Mouse (Mus musculus): ENCODE data around the gene Tbc1d7. TPM values are rescaled to one million over a fixed set of nuclear protein-coding genes. Genes with fewer than 3 reads are reported as not detected.

Tbc1d7 gene
- total and polyA plus RNA-seq, 2 experiments from 2014 or later = 39.9 to 86.6 TPM

DNA sequence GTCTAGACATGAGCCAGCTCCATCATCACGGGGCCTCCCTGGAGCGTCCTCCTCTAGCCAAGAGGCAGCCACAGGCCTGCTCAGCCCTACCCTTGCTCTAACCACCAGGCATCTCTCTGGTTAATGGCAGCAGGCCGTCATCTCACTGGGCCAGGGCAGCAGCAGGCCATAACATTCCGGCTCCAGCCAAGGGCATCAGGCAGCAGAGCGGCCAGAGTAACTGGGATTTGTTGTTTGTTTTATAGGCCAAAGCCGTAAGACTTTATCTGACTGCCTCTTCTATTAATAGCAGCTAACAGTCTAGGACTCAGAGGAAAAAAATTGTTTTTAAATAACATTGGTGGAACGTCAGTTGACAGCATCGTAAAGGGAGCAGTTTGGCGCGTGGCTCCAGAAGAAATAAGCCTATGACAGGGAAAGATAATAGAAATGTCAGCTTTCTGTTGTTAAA, 39.5 kb downstream of the Tbc1d7 start:
- DNase-seq (ENCODE audit: low spot score) = no peak
- no peak for TF ChIP-seq CTCF (IDR thresholded peaks at IDR 0.05; ENCODE audit: low read depth)
- H3K27ac ChIP-seq = no peak overlapping the region
- ATAC-seq = no peak
- no peaks in the 10 kb centered on the region for H3K27me3 ChIP-seq (ENCODE audit: insufficient read depth, low read length)
- no peak overlapping the region for H3K9ac ChIP-seq (replicated peaks; ENCODE audit: low read length)
- WGBS = 63% methylated on average over 10 of the region's 10 CpGs
- no peaks in the 10 kb centered on the region; the same call in 1 of the 2 replicates for H3K36me3 ChIP-seq (ENCODE audit: insufficient read depth, low read length)
- H3K4me3 ChIP-seq (ENCODE audit: low read length) = no peak overlapping the region
- no peaks in the 10 kb centered on the region for H3K4me1 ChIP-seq (ENCODE audit: insufficient read depth, low read length)
- no peak overlapping the region for H3K4me2 ChIP-seq (ENCODE audit: low read depth, low read length)
- H3K9me3 ChIP-seq (ENCODE audit: low read length) = no peaks in the 10 kb centered on the region

GRCm38 (mm10) chr13:43130161-43130560, 41.1 kb downstream of the Tbc1d7 start:
- DNase-seq (ENCODE audit: low spot score) (no peak), ATAC-seq (no peak)
- WGBS = 81% methylated on average over 6 of the region's 6 CpGs
- Histone ChIP-seq H3K4me3 (ENCODE audit: low read length) (no peak overlapping the region), H3K4me1 (ENCODE audit: insufficient read depth, low read length) (no peaks in the 10 kb centered on the region), H3K9ac (replicated peaks; ENCODE audit: low read length) (no peak overlapping the region), H3K27ac (no peak overlapping the region), H3K4me2 (ENCODE audit: low read depth, low read length) (no peak overlapping the region), H3K27me3 (ENCODE audit: insufficient read depth, low read length) (no peaks in the 10 kb centered on the region), H3K36me3 (ENCODE audit: insufficient read depth, low read length) (no peaks in the 10 kb centered on the region; the same call in 1 of the 2 replicates), H3K9me3 (ENCODE audit: low read length) (no peaks in the 10 kb centered on the region)
- TF ChIP-seq CTCF (IDR thresholded peaks at IDR 0.05; ENCODE audit: low read depth) = no peak

- Histone ChIP-seq H3K9ac (replicated peaks; ENCODE audit: low read length) (no peak overlapping the region), H3K4me1 (ENCODE audit: insufficient read depth, low read length) (no peaks in the 10 kb centered on the region), H3K9me3 (ENCODE audit: low read length) (no peaks in the 10 kb centered on the region), H3K27ac (no peak overlapping the region), H3K36me3 (ENCODE audit: insufficient read depth, low read length) (no peaks in the 10 kb centered on the region), H3K4me3 (ENCODE audit: low read length) (no peak overlapping the region), H3K4me2 (ENCODE audit: low read depth, low read length) (no peak overlapping the region), H3K27me3 (ENCODE audit: insufficient read depth, low read length) (no peaks in the 10 kb centered on the region)
- TF ChIP-seq CTCF (IDR thresholded peaks at IDR 0.05; ENCODE audit: low read depth) = no peak
- 61% methylated on average over 2 of the region's 4 CpGs for WGBS
- ATAC-seq (no peak), DNase-seq (ENCODE audit: low spot score) (no peak)
Measured at GRCm38 (mm10) chr13:43124683-43125074, 46.6 kb downstream of the Tbc1d7 start.

GRCm38 (mm10) chr13:43123895-43124682, 47.2 kb downstream of the Tbc1d7 start:
- no peak overlapping the region for H3K4me2 ChIP-seq (ENCODE audit: low read depth, low read length)
- H3K4me1 ChIP-seq (ENCODE audit: insufficient read depth, low read length) = no peaks in the 10 kb centered on the region
- no peaks in the 10 kb centered on the region for H3K9me3 ChIP-seq (ENCODE audit: low read length)
- H3K36me3 ChIP-seq (ENCODE audit: insufficient read depth, low read length) = no peaks in the 10 kb centered on the region
- no peak overlapping the region for H3K27ac ChIP-seq
- H3K27me3 ChIP-seq (ENCODE audit: insufficient read depth, low read length) = no peaks in the 10 kb centered on the region
- no peak for TF ChIP-seq CTCF (IDR thresholded peaks at IDR 0.05; ENCODE audit: low read depth)
- ATAC-seq (no peak), DNase-seq (ENCODE audit: low spot score) (no peak)
- H3K9ac ChIP-seq (replicated peaks; ENCODE audit: low read length) = no peak overlapping the region
- WGBS = 57% methylated on average over 17 of the region's 17 CpGs
- H3K4me3 ChIP-seq (ENCODE audit: low read length) = no peak overlapping the region

- Histone ChIP-seq H3K27ac (no peak overlapping the region), H3K27me3 (ENCODE audit: insufficient read depth, low read length) (no peaks in the 10 kb centered on the region), H3K4me3 (ENCODE audit: low read length) (no peak overlapping the region), H3K9ac (replicated peaks; ENCODE audit: low read length) (no peak overlapping the region), H3K36me3 (ENCODE audit: insufficient read depth, low read length) (no peaks in the 10 kb centered on the region), H3K4me1 (ENCODE audit: insufficient read depth, low read length) (no peaks in the 10 kb centered on the region), H3K4me2 (ENCODE audit: low read depth, low read length) (no peak overlapping the region), H3K9me3 (ENCODE audit: low read length) (no peaks in the 10 kb centered on the region)
- 58% methylated on average over 16 of the region's 16 CpGs for whole genome bisulfite sequencing
- DNase-seq (ENCODE audit: low spot score) (no peak), ATAC-seq (no peak)
- no peak for TF ChIP-seq CTCF (IDR thresholded peaks at IDR 0.05; ENCODE audit: low read depth)
Measured at GRCm38 (mm10) chr13:43122306-43123070, 48.8 kb downstream of the Tbc1d7 start.

DNA sequence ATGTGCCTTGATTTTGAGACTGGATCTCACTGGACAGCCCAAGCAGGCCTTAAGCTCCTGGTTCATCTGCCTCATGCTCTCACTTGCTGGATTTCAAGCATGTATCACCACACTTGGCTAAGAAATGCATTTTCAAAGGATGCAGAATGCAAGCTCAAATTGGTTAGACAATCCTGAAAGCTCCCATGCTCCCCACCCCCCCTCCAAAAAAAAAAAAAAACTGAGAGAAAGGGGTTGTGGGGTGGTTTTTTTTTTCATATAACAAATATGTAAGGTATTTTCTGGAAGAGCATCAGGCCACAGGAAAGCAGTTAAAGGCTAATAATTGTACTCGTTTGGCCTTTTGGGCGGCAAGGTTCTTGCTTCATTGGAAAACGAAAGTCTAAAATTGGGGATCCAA, 58.2 kb downstream of the Tbc1d7 start:
- H3K9me3 ChIP-seq (ENCODE audit: low read length) = no peaks in the 10 kb centered on the region
- H3K36me3 ChIP-seq (ENCODE audit: insufficient read depth, low read length) = no peaks in the 10 kb centered on the region
- H3K27me3 ChIP-seq (ENCODE audit: insufficient read depth, low read length) = no peaks in the 10 kb centered on the region
- TF ChIP-seq CTCF (IDR thresholded peaks at IDR 0.05; ENCODE audit: low read depth) = no peak
- no peak overlapping the region for H3K27ac ChIP-seq
- H3K4me2 ChIP-seq (ENCODE audit: low read depth, low read length) = no peak overlapping the region
- no peaks in the 10 kb centered on the region for H3K4me1 ChIP-seq (ENCODE audit: insufficient read depth, low read length)
- WGBS = 94% methylated on average over 3 of the region's 3 CpGs
- ATAC-seq (no peak), DNase-seq (ENCODE audit: low spot score) (no peak)
- no peak overlapping the region for H3K4me3 ChIP-seq (ENCODE audit: low read length)
- no peak overlapping the region for H3K9ac ChIP-seq (replicated peaks; ENCODE audit: low read length)
